ENCODE assay signal across 8 mouse cellular contexts in the genomic region with DNA sequence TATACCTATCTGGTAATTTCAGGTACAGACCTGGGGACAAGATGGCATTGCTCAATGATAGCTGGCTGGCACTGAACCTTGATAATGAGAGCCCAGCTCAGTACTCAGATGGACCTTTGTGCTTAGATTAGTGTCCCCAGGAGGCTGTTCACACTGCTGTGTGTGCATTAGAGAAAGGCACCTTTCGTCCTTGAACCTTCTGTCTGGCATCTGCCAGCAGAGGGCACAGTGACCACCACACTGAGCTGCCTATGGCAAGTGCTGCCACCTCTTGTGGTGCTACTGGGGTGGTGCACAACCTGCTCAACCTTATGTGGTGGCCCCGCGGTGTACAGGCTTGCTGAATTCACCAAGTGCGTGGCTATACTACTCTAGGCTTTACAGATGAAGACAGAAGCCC. TPM values are rescaled to one million over a fixed set of nuclear protein-coding genes. Genes with fewer than 3 reads are reported as not detected.
A peak's percentile ranks its signal among the peaks of the same experiment; 100 is the strongest.
DNase-seq lines count a peak whose midpoint lies in the region; ATAC-seq lines count a peak whose summit lies in the region.

No protein-coding gene starts in this region.

- no peaks in the 10 kb centered on the region for H3K4me1 ChIP-seq in forebrain, embryonic 16.5 days (replicated peaks; ENCODE audit: control insufficient read depth, insufficient read depth, low read length)

- H3K36me3 ChIP-seq in forebrain, embryonic 16.5 days (ENCODE audit: control insufficient read depth, insufficient read depth): peaks cover 24% of the 10 kb centered on the region

- H3K9ac ChIP-seq in forebrain, embryonic 16.5 days (replicated peaks; ENCODE audit: low read depth, low read length): no peak overlapping the region

- no peak overlapping the region for H3K4me2 ChIP-seq in forebrain, embryonic 16.5 days (ENCODE audit: low read length)

- H3K4me3 ChIP-seq in forebrain, embryonic 16.5 days (replicated peaks; ENCODE audit: low read length): no peak overlapping the region

- H3K27ac ChIP-seq in forebrain, embryonic 16.5 days (ENCODE audit: low read length): no peak overlapping the region

- no peaks in the 10 kb centered on the region for H3K9me3 ChIP-seq in forebrain, embryonic 16.5 days (ENCODE audit: control insufficient read depth, low read length)

- no peaks in the 10 kb centered on the region for H3K27me3 ChIP-seq in forebrain, embryonic 16.5 days (replicated peaks; ENCODE audit: control insufficient read depth, insufficient read depth, low read length)

- WGBS in forebrain, embryonic 16.5 days: 87% methylated on average over 4 of the region's 4 CpGs

- DNase-seq in heart, postnatal 4 days: peak; percentile 52
- DNase-seq in heart, adult 18-20 months: no peak
- peak; percentile 72 for DNase-seq in CD4-positive, CD25-positive, alpha-beta regulatory T cell, adult 2 months (ENCODE audit: low read depth, low spot score)
- DNase-seq in naive thymus-derived CD4-positive, alpha-beta T cell, adult 2 months (ENCODE audit: low read depth): peak; percentile 62
- no peak for DNase-seq in adrenal gland, postnatal 4 days (ENCODE audit: low spot score in 2 of 2)
- no peak for DNase-seq in right cerebral cortex, postnatal 4 days

- peak; percentile 76 for ATAC-seq in common myeloid progenitor, adult 5-6 weeks (replicated peaks; ENCODE audit: low read depth, poor library complexity, severe bottlenecking)
- no peak for ATAC-seq in forebrain, embryonic 16.5 days

RNA-seq across cellular contexts. Expression of gene Ccdc8, which starts 14.8 kb away (rescaled TPM):
- total RNA-seq in heart, postnatal 4 days (2021): 10 to 100 TPM; 22.0 to 24.5 TPM
- 1 to 10 TPM; 3.8 to 4.5 TPM for total RNA-seq in heart, adult 18-20 months (2021)
- 6.5 and 8.2 TPM in 2 replicates for total RNA-seq in common myeloid progenitor, adult 5-6 weeks (2017)
- 10 to 100 TPM; 40.2 to 45.4 TPM for total RNA-seq in adrenal gland, postnatal 4 days (2021)
- 7.3 and 8.9 TPM in 2 replicates for polyA plus RNA-seq in forebrain, embryonic 16.5 days (2015; fragmentation: Nextera tagmentation; extraction: Ambion mirVana)

RNA-seq across cellular contexts. Expression of gene Ppp5c, which starts 20.4 kb away (rescaled TPM):
- 100 to 1,000 TPM; 109 TPM for total RNA-seq in heart, postnatal 4 days (2021)
- total RNA-seq in heart, adult 18-20 months (2021): 10 to 100 TPM; 98.8 to 98.9 TPM
- total RNA-seq in common myeloid progenitor, adult 5-6 weeks (2017): 75.0 and 99.0 TPM in 2 replicates
- 100 to 1,000 TPM in 1 of 2 experiments, 10 to 100 TPM in 1; 91.5 to 102 TPM for total RNA-seq in adrenal gland, postnatal 4 days (2021)
- 115 and 121 TPM in 2 replicates for polyA plus RNA-seq in forebrain, embryonic 16.5 days (2015; fragmentation: Nextera tagmentation; extraction: Ambion mirVana)

RNA-seq across cellular contexts. Expression of gene Gm42372, which starts 24.4 kb away (rescaled TPM):
- under 1 TPM in 1 of 2 experiments, not detected in 1; 0.05 TPM for total RNA-seq in heart, postnatal 4 days (2021)
- under 1 TPM in 1 of 2 experiments, not detected in 1; 0.08 TPM for total RNA-seq in heart, adult 18-20 months (2021)
- 0.37 TPM in 1 of 2 replicates, not detected in the other for total RNA-seq in common myeloid progenitor, adult 5-6 weeks (2017)
- total RNA-seq in adrenal gland, postnatal 4 days (2021): 1 to 10 TPM; 2.2 TPM
- 3.7 and 4.1 TPM in 2 replicates for polyA plus RNA-seq in forebrain, embryonic 16.5 days (2015; fragmentation: Nextera tagmentation; extraction: Ambion mirVana)

RNA-seq across cellular contexts. Expression of gene Pnmal1, which starts 47.8 kb away (rescaled TPM):
- not detected for total RNA-seq in heart, postnatal 4 days (2021)
- not detected for total RNA-seq in heart, adult 18-20 months (2021)
- total RNA-seq in common myeloid progenitor, adult 5-6 weeks (2017): 0.09 TPM in 1 of 2 replicates, not detected in the other
- 1 to 10 TPM; 7.3 to 7.8 TPM for total RNA-seq in adrenal gland, postnatal 4 days (2021)
- polyA plus RNA-seq in forebrain, embryonic 16.5 days (2015; fragmentation: Nextera tagmentation; extraction: Ambion mirVana): 50.1 and 60.9 TPM in 2 replicates

RNA-seq across cellular contexts. Expression of gene Hif3a, which starts 54.9 kb away (rescaled TPM):
- 1 to 10 TPM; 3.1 to 3.8 TPM for total RNA-seq in heart, postnatal 4 days (2021)
- total RNA-seq in heart, adult 18-20 months (2021): 1 to 10 TPM; 1.9 to 4.1 TPM
- 0.82 and 2.2 TPM in 2 replicates for total RNA-seq in common myeloid progenitor, adult 5-6 weeks (2017)
- total RNA-seq in adrenal gland, postnatal 4 days (2021): 10 to 100 TPM; 14.3 to 17.8 TPM
- polyA plus RNA-seq in forebrain, embryonic 16.5 days (2015; fragmentation: Nextera tagmentation; extraction: Ambion mirVana): 4.4 TPM in 2 replicates

Comparison
In these comparisons a context has a peak if more than half of its experiments do, and no peak if none do; other contexts are left out.
1. DNase-seq: peak in heart, postnatal 4 days (single experiment), CD4-positive, CD25-positive, alpha-beta regulatory T cell, adult 2 months (single experiment) and naive thymus-derived CD4-positive, alpha-beta T cell, adult 2 months (single experiment); none in heart, adult 18-20 months (0 of 2), adrenal gland, postnatal 4 days (0 of 2) and right cerebral cortex, postnatal 4 days (single experiment).